Mouse (Mus musculus) limb, embryonic 14.5 days (tissue): ENCODE results near the gene Arhgap33. TPM values are rescaled to one million over a fixed set of nuclear protein-coding genes. Genes with fewer than 3 reads are reported as not detected.
A peak's percentile ranks its signal among the peaks of the same experiment; 100 is the strongest.

ENCODE experiments used
- ATAC-seq: fragments of 200-750 bp; cut with Nextera tagmentation; 2 replicates; pipeline ENCODE4 v1.8.0; 2017; ENCODE audit warnings: low read depth, moderate number of reproducible peaks, moderate TSS enrichment; ENCODE audit not compliant: low FRiP score
- DNase-seq: peaks from one replicate; pipeline ENCODE4 v3.0.0-alpha.2; 2015; ENCODE audit warnings: low spot score
- H3K27ac ChIP-seq: fragments of 300-500 bp; sonication (generic); replicated peaks from 2 replicates; pipeline ENCODE4 v1.5.1; 2014; ENCODE audit warnings: low read depth, mild to moderate bottlenecking, low read length, moderate library complexity, mixed read lengths
- H3K27me3 ChIP-seq: fragments of 300-500 bp; sonication (generic); 2 replicates; pipeline ENCODE4 v1.6.1; 2014; ENCODE audit warnings: low read length, mixed read lengths; ENCODE audit not compliant: control insufficient read depth, insufficient read depth
- H3K36me3 ChIP-seq: fragments of 300-500 bp; sonication (generic); 2 replicates; pipeline ENCODE4 v1.6.1; 2014; ENCODE audit warnings: mild to moderate bottlenecking, low read length, moderate library complexity, mixed read lengths; ENCODE audit not compliant: control insufficient read depth, insufficient read depth
- H3K4me1 ChIP-seq: fragments of 300-500 bp; sonication (generic); 2 replicates; pipeline ENCODE4 v1.6.1; 2014; ENCODE audit warnings: antibody characterized with exemption, low read length, mixed read lengths; ENCODE audit not compliant: control insufficient read depth, insufficient read depth
- H3K4me2 ChIP-seq: fragments of 300-500 bp; sonication (generic); replicated peaks from 2 replicates; pipeline ENCODE4 v1.6.1; 2014; ENCODE audit warnings: low read depth, mild to moderate bottlenecking, low read length, moderate library complexity; ENCODE audit not compliant: severe bottlenecking
- H3K4me3 ChIP-seq: fragments of 300-500 bp; sonication (generic); replicated peaks from 2 replicates; pipeline ENCODE4 v1.5.1; 2014; ENCODE audit warnings: low read length
- H3K9ac ChIP-seq: fragments of 300-500 bp; sonication (generic); 2 replicates; pipeline ENCODE4 v1.6.1; 2014; ENCODE audit warnings: mild to moderate bottlenecking, low read depth, low read length, moderate library complexity; ENCODE audit not compliant: severe bottlenecking
- H3K9me3 ChIP-seq: fragments of 300-500 bp; sonication (generic); 2 replicates; pipeline ENCODE4 v1.6.1; 2016; ENCODE audit warnings: low read length; ENCODE audit not compliant: control insufficient read depth
- POLR2A ChIP-seq: fragments of 200-500 bp; IDR thresholded peaks from 2 replicates; pipeline ENCODE4 v1.8.0; 2012; ENCODE audit warnings: inconsistent platforms, mild to moderate bottlenecking, moderate library complexity, borderline replicate concordance; ENCODE audit not compliant: insufficient read depth, insufficient read length; ENCODE audit errors: extremely low read depth
- WGBS: fragments of 180-500 bp; shearing (Covaris S2); extraction: QIAGEN DNeasy Blood & Tissue Kit; methylation state at CpG from one replicate; pipeline ENCODE4 v1.1.7; 2014; 5-methylcytosine and 5-hydroxymethylcytosine counted together
- polyA plus RNA-seq, 2 experiments: library from polyadenylated mRNA; depleted of rRNA in 1 of 2; stranded (reverse) in 1 of 2; unstranded in 1 of 2; fragments of >200 nt; fragmentation: Nextera tagmentation in 1 of 2; extraction: Ambion mirVana in 1 of 2; gene quantifications; 2 replicates each; pipeline versions ENCODE4 v1.2.1 to v1.2.3; 2012 to 2014

Gene Arhgap33
- polyA plus RNA-seq, 2 experiments: 9.7 to 66.1 TPM

- Histone ChIP-seq H3K27me3 (no peaks in the 10 kb centered on the region), H3K9me3 (no peaks in the 10 kb centered on the region), H3K4me3 (peak within 1 kb of the TSS; percentile 74), H3K9ac (peak within 1 kb of the TSS; percentile 70), H3K27ac (peak within 1 kb of the TSS; percentile 86), H3K36me3 (peaks cover 30% of the 10 kb centered on the region), H3K4me1 (peaks cover 16% of the 10 kb centered on the region), H3K4me2 (peak within 1 kb of the TSS; percentile 52)
- peak; percentile 98 for DNase-seq
- TF ChIP-seq POLR2A: no peak
- whole genome bisulfite sequencing: under 1% methylated on average over 43 of the region's 45 CpGs
- peak; percentile 90 for ATAC-seq
Measured at GRCm38 (mm10) chr7:30563117-30563905, 28.5 kb upstream of the Arhgap33 start, which contains the start of the genes U2af1l4, Gm49396 and Psenen. TSS of gene U2af1l4 (plus strand) at chr7:30563301. TSS of gene Gm49396 (plus strand) at chr7:30563344. TSS of gene Psenen (minus strand) at chr7:30563627.

DNA sequence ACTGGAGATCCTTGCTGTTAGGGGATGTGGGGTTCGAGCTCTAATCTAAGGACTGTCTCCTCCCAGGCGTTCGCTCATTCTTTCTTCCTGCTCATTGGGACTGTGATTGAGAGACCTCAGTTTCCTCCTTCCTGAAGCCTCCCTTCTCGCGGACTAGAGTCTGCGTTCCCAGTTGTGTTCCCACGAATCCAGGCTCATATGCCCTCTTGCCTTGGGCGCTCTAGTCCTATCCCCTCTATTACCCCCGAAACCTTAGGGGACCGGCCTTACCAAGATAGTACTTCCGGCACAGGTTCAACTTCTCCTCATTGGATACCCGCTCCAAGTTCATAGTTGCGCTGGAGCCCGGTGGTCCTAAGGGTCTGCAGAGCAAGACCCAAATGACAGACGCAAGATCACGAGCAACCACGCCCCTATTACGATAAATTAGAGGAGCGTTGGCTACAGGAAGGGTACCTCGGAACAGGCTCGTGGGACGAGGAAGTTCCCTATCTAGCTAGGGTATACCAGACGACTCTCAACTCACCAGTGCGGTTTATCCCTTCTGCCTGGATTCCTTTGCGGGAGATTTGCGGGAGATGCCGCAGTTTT, 27.8 kb upstream of the Arhgap33 start:
- Histone ChIP-seq H3K9me3 (no peaks in the 10 kb centered on the region), H3K27ac (peak overlapping the region; percentile 86), H3K9ac (peak overlapping the region; percentile 55), H3K4me2 (peak overlapping the region; percentile 48), H3K4me1 (peaks cover 16% of the 10 kb centered on the region), H3K36me3 (peaks cover 26% of the 10 kb centered on the region), H3K27me3 (no peaks in the 10 kb centered on the region), H3K4me3 (peak overlapping the region; percentile 74)
- DNase-seq: peak; percentile 3
- WGBS: 1% methylated on average over 27 of the region's 27 CpGs
- no peak for TF ChIP-seq POLR2A
- no peak; the same call in 1 of the 2 replicates for ATAC-seq

- Histone ChIP-seq H3K9ac (no peak overlapping the region), H3K4me3 (no peak overlapping the region)
Measured at GRCm38 (mm10) chr7:30560296-30560695, 25.4 kb upstream of the Arhgap33 start.

DNA sequence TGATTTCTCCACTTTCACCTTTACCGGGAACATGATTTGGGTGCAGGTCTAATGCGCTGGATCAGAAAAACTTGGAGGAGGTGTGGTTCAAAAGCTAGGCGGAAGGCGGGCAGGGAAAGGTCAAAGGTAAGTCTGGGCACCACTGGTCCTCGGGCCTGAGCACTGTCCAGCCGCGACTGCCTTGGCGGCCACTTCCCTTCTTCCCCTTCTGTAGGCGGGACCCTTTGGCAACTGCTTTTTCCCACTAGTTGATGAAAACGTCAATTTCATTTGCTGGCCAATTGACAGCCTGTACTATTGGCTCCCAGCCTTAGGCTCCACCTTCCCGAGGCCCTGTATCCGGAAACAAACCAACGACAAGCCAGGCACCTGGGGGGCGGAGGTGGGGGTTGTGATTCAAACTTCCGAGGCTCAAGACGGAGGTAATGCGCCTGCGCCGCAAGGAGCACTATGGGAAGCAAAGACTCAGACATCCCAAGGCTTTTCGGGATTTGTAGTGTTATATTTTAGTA, 24.6 kb upstream of the Arhgap33 start, which contains the start of gene Lin37:
TSS of gene Lin37 (minus strand) at position 396 of the 512 bp plus-strand sequence.
- peak; percentile 99 for DNase-seq
- peaks cover 16% of the 10 kb centered on the region for H3K4me1 ChIP-seq
- TF ChIP-seq POLR2A: peak; percentile 54; the same call in 1 of the 2 replicates
- H3K27ac ChIP-seq: peak within 1 kb of the TSS; percentile 39; the same call in 1 of the 2 replicates
- H3K4me3 ChIP-seq: peak within 1 kb of the TSS; percentile 59
- H3K9me3 ChIP-seq: no peaks in the 10 kb centered on the region
- under 1% methylated on average over 20 of the region's 20 CpGs for WGBS
- peak within 1 kb of the TSS; percentile 91 for H3K4me2 ChIP-seq
- peak within 1 kb of the TSS; percentile 67 for H3K9ac ChIP-seq
- H3K36me3 ChIP-seq: peaks cover 33% of the 10 kb centered on the region
- no peaks in the 10 kb centered on the region for H3K27me3 ChIP-seq
- ATAC-seq: peak; percentile 87

More at GRCm38 (mm10) chr7:30560296-30560695, 25.4 kb upstream of the Arhgap33 start:
- Histone ChIP-seq H3K36me3 (peaks cover 31% of the 10 kb centered on the region), H3K4me1 (peaks cover 16% of the 10 kb centered on the region), H3K9me3 (no peaks in the 10 kb centered on the region), H3K27me3 (no peaks in the 10 kb centered on the region), H3K27ac (no peak overlapping the region), H3K4me2 (no peak overlapping the region)
- no peak for DNase-seq
- no peak for TF ChIP-seq POLR2A
- WGBS: 70% methylated on average over 2 of the region's 2 CpGs
- ATAC-seq: no peak

DNA sequence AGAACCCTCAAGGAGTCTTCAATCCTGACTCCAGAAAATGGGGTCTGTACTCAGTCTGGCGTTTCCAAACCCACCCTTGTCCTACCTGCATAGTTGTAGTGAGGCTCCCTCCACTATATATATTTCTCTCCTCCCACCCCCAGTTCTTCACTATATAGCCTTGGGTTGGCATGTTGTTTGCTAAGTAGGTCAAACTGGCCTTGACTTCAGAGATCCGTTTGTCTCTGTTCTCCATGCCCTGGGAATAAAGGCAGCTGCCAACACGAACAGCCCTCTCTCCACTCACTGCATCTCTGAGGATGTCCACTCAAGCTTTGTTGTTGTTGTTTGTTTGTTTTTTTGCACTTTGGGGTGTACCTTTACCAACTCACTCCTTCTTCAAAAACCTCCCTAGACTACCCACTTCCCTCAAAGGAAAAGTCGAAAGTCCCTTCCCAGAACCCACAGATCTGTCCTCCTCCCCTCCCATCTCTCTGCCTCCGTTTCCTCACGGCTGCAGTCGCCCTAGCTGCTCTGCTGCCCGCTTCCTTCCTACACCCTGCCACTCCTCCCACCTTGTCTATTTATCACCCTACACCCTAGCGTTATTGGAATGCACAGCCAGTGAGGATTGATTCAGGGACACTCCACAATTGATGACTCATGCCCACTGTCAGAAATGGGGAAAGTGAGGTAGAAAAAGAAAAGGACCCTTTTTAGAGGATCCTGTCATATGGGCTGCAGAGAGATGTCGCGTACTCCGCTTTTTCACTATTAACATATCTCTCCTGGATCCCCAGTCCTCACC, 24.0 kb upstream of the Arhgap33 start:
- no peak for ATAC-seq
- H3K9me3 ChIP-seq: no peaks in the 10 kb centered on the region
- H3K27ac ChIP-seq: peak overlapping the region; percentile 39; the same call in 1 of the 2 replicates
- peaks cover 13% of the 10 kb centered on the region for H3K4me1 ChIP-seq
- peak overlapping the region; percentile 59 for H3K4me3 ChIP-seq
- H3K36me3 ChIP-seq: peaks cover 37% of the 10 kb centered on the region
- no peak for DNase-seq
- TF ChIP-seq POLR2A: no peak
- WGBS: 14% methylated on average over 12 of the region's 12 CpGs
- peak overlapping the region; percentile 67 for H3K9ac ChIP-seq
- no peaks in the 10 kb centered on the region for H3K27me3 ChIP-seq
- peak overlapping the region; percentile 91 for H3K4me2 ChIP-seq
